Mouse (Mus musculus) intestine, embryonic 14.5 days (tissue): ENCODE data around the gene Tff1. TPM values are rescaled to one million over a fixed set of nuclear protein-coding genes. Genes with fewer than 3 reads are reported as not detected.

Experiments used
- ATAC-seq: fragments of 200-750 bp; cut with Nextera tagmentation; replicated peaks from 2 replicates; pipeline ENCODE4 v1.8.0; 2017; ENCODE audit warnings: low read depth, moderate number of reproducible peaks, moderate TSS enrichment, moderate library complexity; ENCODE audit not compliant: low FRiP score, low TSS enrichment
- DNase-seq: peaks from one replicate; pipeline ENCODE4 v3.0.0-alpha.2; 2018; ENCODE audit warnings: low spot score
- H3K27ac ChIP-seq: fragments of 300-500 bp; sonication (generic); 2 replicates; pipeline ENCODE4 v1.5.1; 2014; ENCODE audit warnings: low read depth, mild to moderate bottlenecking, control low read depth
- H3K27me3 ChIP-seq: fragments of 300-500 bp; sonication (generic); replicated peaks from 2 replicates; pipeline ENCODE4 v1.6.1; 2014; ENCODE audit warnings: low read length, control low read depth; ENCODE audit not compliant: control insufficient read depth, insufficient read depth
- H3K36me3 ChIP-seq: fragments of 300-500 bp; sonication (generic); 2 replicates; pipeline ENCODE4 v1.6.1; 2014; ENCODE audit warnings: low read length, control low read depth; ENCODE audit not compliant: control insufficient read depth, insufficient read depth
- H3K4me1 ChIP-seq: fragments of 300-500 bp; sonication (generic); replicated peaks from 2 replicates; pipeline ENCODE4 v1.6.1; 2014; ENCODE audit warnings: low read length, control low read depth, mixed read lengths; ENCODE audit not compliant: control insufficient read depth, insufficient read depth
- H3K4me2 ChIP-seq: fragments of 300-500 bp; sonication (generic); 2 replicates; pipeline ENCODE4 v1.6.1; 2014; ENCODE audit warnings: low read length
- H3K4me3 ChIP-seq: fragments of 300-500 bp; sonication (generic); 2 replicates; pipeline ENCODE4 v1.5.1; 2014; ENCODE audit warnings: low read depth, low read length, control low read depth, mixed read lengths
- H3K9ac ChIP-seq: fragments of 300-500 bp; sonication (generic); 2 replicates; pipeline ENCODE4 v1.6.1; 2014; ENCODE audit warnings: mild to moderate bottlenecking, low read length
- H3K9me3 ChIP-seq: fragments of 300-500 bp; sonication (generic); 2 replicates; pipeline ENCODE4 v1.6.1; 2016; ENCODE audit warnings: low read length, control low read depth; ENCODE audit not compliant: control insufficient read depth
- WGBS: fragments of 180-500 bp; shearing (Covaris S2); extraction: QIAGEN DNeasy Blood & Tissue Kit; methylation state at CpG from one replicate; pipeline ENCODE4 v1.1.7; 2014; 5-methylcytosine and 5-hydroxymethylcytosine counted together
- polyA plus RNA-seq: library from polyadenylated mRNA; unstranded; fragments of >200 nt; fragmentation: Nextera tagmentation; extraction: Ambion mirVana; gene quantifications from 2 replicates; pipeline ENCODE4 v1.2.1, GENCODE M21; 2014

The Tff1 gene
- polyA plus RNA-seq, 1 experiment from 2014 or later, result 12.7 TPM

DNA sequence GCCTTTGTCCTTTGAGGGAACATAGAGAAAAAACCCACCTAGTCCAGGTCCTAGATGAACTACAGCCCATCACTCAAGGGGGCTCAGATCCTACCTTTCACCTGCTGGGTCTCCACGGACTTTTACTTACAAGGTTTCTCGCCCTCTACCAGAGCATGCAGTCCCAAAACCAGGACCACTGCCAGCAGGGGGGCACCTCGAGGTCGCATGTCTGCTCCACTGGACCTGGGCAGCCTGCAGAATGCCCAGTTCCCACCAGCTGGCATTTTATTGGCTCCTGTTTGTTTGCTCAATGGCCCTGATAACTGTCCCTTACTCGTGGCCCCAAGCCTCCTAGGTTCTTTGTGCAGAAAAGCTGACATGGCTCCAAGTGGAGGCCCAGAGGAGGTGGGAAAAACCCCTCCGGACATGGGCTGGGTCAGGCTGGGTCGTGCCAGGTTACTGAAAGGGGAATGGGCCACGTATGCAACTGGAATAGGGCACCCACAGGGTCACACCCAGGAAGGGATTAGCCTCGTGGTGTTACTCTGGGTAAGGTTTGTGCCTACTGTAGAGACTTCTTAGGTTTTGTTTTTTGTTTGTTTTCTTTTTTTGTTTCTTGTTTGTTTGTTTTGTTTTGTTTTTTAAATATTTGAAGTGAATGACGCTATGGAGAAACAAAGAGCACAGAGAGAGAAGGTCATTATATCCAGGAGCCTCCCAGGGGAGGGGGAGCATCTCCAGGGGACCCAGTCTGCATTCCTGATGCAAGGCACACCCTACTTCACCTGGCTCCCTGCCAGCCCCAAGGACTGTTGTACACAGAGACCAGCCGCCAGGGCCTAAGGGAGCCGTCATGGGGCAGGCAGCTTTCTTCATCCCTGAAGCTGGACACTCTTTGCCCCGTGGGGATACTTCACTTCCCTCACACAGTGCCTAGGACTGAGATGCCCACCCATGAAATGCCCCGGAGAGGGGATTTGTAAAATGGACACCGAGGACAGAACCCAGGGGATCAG lies 20.7 kb downstream of the Tff1 start, which contains the start of gene Tff2:
Gene Tff2, minus strand, starts transcription at position 243 of the 998 bp plus-strand sequence.
- peaks cover 5% of the 10 kb centered on the region; the same call in 1 of the 2 replicates for H3K4me1 ChIP-seq
- peaks cover 4% of the 10 kb centered on the region; the same call in 1 of the 2 replicates for H3K9me3 ChIP-seq
- DNase-seq (peak; percentile 65), ATAC-seq (peak; percentile 63)
- no peak within 1 kb of the TSS for H3K27ac ChIP-seq
- H3K9ac ChIP-seq, result no peak within 1 kb of the TSS
- H3K4me3 ChIP-seq, result no peak within 1 kb of the TSS
- H3K4me2 ChIP-seq, result no peak within 1 kb of the TSS
- no peaks in the 10 kb centered on the region for H3K27me3 ChIP-seq
- 59% methylated on average over 15 of the region's 15 CpGs for WGBS
- H3K36me3 ChIP-seq, result no peaks in the 10 kb centered on the region

GRCm38 (mm10) chr17:31142116-31142515 lies 23.0 kb downstream of the Tff1 start:
- Histone ChIP-seq H3K4me2 (no peak overlapping the region), H3K36me3 (no peaks in the 10 kb centered on the region), H3K9ac (no peak overlapping the region), H3K27ac (no peak overlapping the region), H3K4me1 (peaks cover 5% of the 10 kb centered on the region; the same call in 1 of the 2 replicates), H3K9me3 (peaks cover 3% of the 10 kb centered on the region; the same call in 1 of the 2 replicates), H3K27me3 (no peaks in the 10 kb centered on the region), H3K4me3 (no peak overlapping the region)
- 89% methylated on average over 7 of the region's 7 CpGs for WGBS
- ATAC-seq, result no peak
- no peak for DNase-seq

- ATAC-seq, result no peak
- Histone ChIP-seq H3K4me3 (no peak overlapping the region), H3K9me3 (no peaks in the 10 kb centered on the region), H3K27ac (no peak overlapping the region), H3K4me2 (no peak overlapping the region), H3K9ac (no peak overlapping the region), H3K27me3 (no peaks in the 10 kb centered on the region), H3K4me1 (0 out of 2 replicates have a peak, but pooled peaks cover 2% of the 10 kb centered on the region), H3K36me3 (no peaks in the 10 kb centered on the region)
- DNase-seq, result peak; percentile 76
- WGBS, result 20% methylated on average over 5 of the region's 5 CpGs
Observed at GRCm38 (mm10) chr17:31138398-31138797, 26.7 kb downstream of the Tff1 start.

DNA sequence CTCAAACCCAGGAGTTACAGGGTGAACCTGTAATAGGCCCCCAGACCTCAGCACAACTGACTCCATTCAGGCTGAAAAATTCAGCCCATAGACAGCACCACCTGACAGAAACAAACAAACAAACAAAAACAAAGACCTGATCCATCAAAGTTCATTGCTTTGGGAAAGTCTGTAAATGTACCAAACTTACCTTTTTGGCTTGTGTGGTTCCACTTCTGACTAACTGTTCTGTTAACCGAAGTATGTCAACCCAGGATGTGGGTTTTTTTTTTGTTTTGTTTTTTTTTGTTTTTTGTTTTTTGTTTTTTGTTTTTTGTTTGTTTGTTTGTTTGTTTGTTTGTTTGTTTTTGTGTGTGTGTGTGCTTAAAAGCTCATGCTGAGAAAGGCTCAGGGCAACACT lies 28.3 kb downstream of the Tff1 start:
- DNase-seq, result no peak
- no peak overlapping the region for H3K27ac ChIP-seq
- H3K4me2 ChIP-seq, result no peak overlapping the region
- ATAC-seq, result no peak
- H3K4me3 ChIP-seq, result no peak overlapping the region
- H3K36me3 ChIP-seq, result no peaks in the 10 kb centered on the region
- no peak overlapping the region for H3K9ac ChIP-seq
- H3K9me3 ChIP-seq, result no peaks in the 10 kb centered on the region
- no peaks in the 10 kb centered on the region for H3K27me3 ChIP-seq
- WGBS, result 95% methylated on average over 1 of the region's 1 CpGs
- H3K4me1 ChIP-seq, result 0 out of 2 replicates have a peak, but pooled peaks cover 2% of the 10 kb centered on the region

- ATAC-seq, result no peak
- no peaks in the 10 kb centered on the region for H3K27me3 ChIP-seq
- WGBS, result 30% methylated on average over 3 of the region's 3 CpGs
- H3K27ac ChIP-seq, result no peak overlapping the region
- H3K4me1 ChIP-seq, result 0 out of 2 replicates have a peak, but pooled peaks cover 2% of the 10 kb centered on the region
- H3K36me3 ChIP-seq, result no peaks in the 10 kb centered on the region
- H3K9me3 ChIP-seq, result no peaks in the 10 kb centered on the region
- H3K4me3 ChIP-seq, result no peak overlapping the region
- H3K9ac ChIP-seq, result no peak overlapping the region
- no peak overlapping the region for H3K4me2 ChIP-seq
- no peak for DNase-seq
Observed at GRCm38 (mm10) chr17:31136291-31136690, 28.8 kb downstream of the Tff1 start.

DNA sequence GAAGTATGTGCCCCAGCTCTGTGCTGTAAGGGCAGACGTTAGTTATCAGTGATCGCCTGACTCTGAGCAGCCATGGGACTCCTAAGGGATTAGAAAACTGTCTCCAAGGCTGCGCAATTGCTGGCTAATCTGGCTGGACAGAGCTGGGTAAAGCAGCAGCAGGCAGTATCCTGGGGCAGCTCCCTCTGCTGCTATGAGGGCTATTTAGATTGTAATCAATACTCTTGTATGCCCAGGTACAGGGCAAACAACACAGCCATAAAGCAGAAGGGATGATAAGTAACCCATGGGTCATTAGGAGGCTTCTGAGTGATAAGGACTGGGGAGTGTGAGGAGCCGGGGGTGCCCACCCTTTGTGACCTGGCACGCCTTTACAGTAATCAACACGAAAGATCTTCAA lies 30.2 kb downstream of the Tff1 start:
- Histone ChIP-seq H3K4me2 (no peak overlapping the region), H3K4me3 (no peak overlapping the region), H3K36me3 (no peaks in the 10 kb centered on the region), H3K9ac (no peak overlapping the region), H3K9me3 (no peaks in the 10 kb centered on the region), H3K4me1 (0 out of 2 replicates have a peak, but pooled peaks cover 2% of the 10 kb centered on the region), H3K27ac (peak overlapping the region; percentile 34; the same call in 1 of the 2 replicates), H3K27me3 (no peaks in the 10 kb centered on the region)
- DNase-seq, result no peak
- peak; percentile 11; the same call in 1 of the 2 replicates for ATAC-seq
- WGBS, result 64% methylated on average over 6 of the region's 6 CpGs

GRCm38 (mm10) chr17:31133776-31134175 lies 31.3 kb downstream of the Tff1 start:
- Histone ChIP-seq H3K36me3 (no peaks in the 10 kb centered on the region), H3K27me3 (no peaks in the 10 kb centered on the region), H3K9me3 (no peaks in the 10 kb centered on the region), H3K4me1 (0 out of 2 replicates have a peak, but pooled peaks cover 2% of the 10 kb centered on the region), H3K4me3 (no peak overlapping the region), H3K27ac (no peak overlapping the region), H3K9ac (no peak overlapping the region), H3K4me2 (no peak overlapping the region)
- WGBS, result 55% methylated on average over 15 of the region's 15 CpGs
- ATAC-seq, result no peak
- DNase-seq, result no peak

DNA sequence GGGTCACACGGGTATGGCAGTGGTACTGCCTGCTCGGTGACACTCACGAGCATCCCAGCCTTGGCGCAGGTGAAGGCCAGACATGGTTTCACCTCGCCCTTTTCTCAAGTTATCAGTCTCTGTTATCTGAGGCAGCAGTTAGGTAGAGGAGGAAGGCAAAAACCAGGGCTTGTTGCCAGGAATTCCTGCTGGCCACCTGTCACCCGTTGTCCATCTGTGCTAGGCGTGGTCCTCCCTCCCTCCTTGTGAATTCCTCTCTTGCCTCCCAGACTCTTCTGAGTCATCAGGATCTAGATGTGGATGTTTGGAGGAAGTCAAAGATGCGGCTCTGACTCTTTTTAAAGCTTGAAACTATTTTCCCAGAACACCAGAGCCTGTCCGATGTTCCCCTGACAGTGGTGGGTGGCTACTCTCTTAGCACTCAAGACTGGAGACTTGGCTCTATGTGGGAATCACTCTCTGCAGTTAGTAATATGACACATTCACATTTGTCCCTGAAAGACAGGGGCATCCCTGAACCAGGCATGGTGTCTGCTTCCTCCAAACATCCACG lies 33.7 kb downstream of the Tff1 start:
- no peaks in the 10 kb centered on the region for H3K9me3 ChIP-seq
- H3K4me2 ChIP-seq, result no peak overlapping the region
- 0 out of 2 replicates have a peak, but pooled peaks cover 2% of the 10 kb centered on the region for H3K4me1 ChIP-seq
- H3K27ac ChIP-seq, result no peak overlapping the region
- no peaks in the 10 kb centered on the region for H3K27me3 ChIP-seq
- 64% methylated on average over 10 of the region's 10 CpGs for WGBS
- no peak for DNase-seq
- H3K36me3 ChIP-seq, result no peaks in the 10 kb centered on the region
- H3K4me3 ChIP-seq, result no peak overlapping the region
- no peak overlapping the region for H3K9ac ChIP-seq
- ATAC-seq, result no peak
